Mouse (Mus musculus): ENCODE data around the gene Cdkl5.

- TF ChIP-seq CTCF (IDR thresholded peaks at IDR 0.05; ENCODE audit: control insufficient read depth, insufficient read depth, insufficient read length): no peak
- no peak for TF ChIP-seq MAX (IDR thresholded peaks at IDR 0.05)
- no peak for TF ChIP-seq MYOG (IDR thresholded peaks at IDR 0.05; ENCODE audit: control insufficient read depth, extremely low read depth, insufficient read length)
- no peak for TF ChIP-seq CEBPB (IDR thresholded peaks at IDR 0.05; ENCODE audit: low read depth)
- no peak for TF ChIP-seq USF1 (IDR thresholded peaks at IDR 0.05; ENCODE audit: low read depth)
- no peak for TF ChIP-seq MYOD1 (IDR thresholded peaks at IDR 0.05; ENCODE audit: control insufficient read depth, insufficient read length, low read depth)
- no peak for TF ChIP-seq FOSL1 (IDR thresholded peaks at IDR 0.05; ENCODE audit: insufficient read depth, low read length, poor library complexity, severe bottlenecking)
These were observed 249.1 kb downstream of the Cdkl5 start for GRCm38 (mm10) chrX:160745399-160745798.
